Mouse (Mus musculus): ENCODE data around the gene Vps33b. TPM values are rescaled to one million over a fixed set of nuclear protein-coding genes. Genes with fewer than 3 reads are reported as not detected.

Vps33b gene
- polyA plus RNA-seq, 1 experiment: 24.0 TPM

GRCm38 (mm10) chr7:80276374-80276773 lies 6.9 kb downstream of the Vps33b start:
- no peaks in the 10 kb centered on the region for H3K4me1 ChIP-seq (ENCODE audit: control insufficient read depth, insufficient read depth, low read length)
- 81% methylated on average over 4 of the region's 4 CpGs for WGBS
- TF ChIP-seq CTCF (IDR thresholded peaks at IDR 0.05; ENCODE audit: control insufficient read depth, insufficient read depth, low read length) (no peak), POLR2A (IDR thresholded peaks at IDR 0.05; ENCODE audit: borderline replicate concordance, control insufficient read depth, low read depth, low read length) (no peak)
- no peak overlapping the region for H3K4me3 ChIP-seq (replicated peaks; ENCODE audit: control insufficient read depth, low read depth, low read length)
- no peak overlapping the region for H3K27ac ChIP-seq (ENCODE audit: control insufficient read depth, insufficient read depth, low read depth, low read length, poor library complexity)

GRCm38 (mm10) chr7:80280032-80280431 lies 10.6 kb downstream of the Vps33b start:
- Histone ChIP-seq H3K27ac (ENCODE audit: control insufficient read depth, insufficient read depth, low read depth, low read length, poor library complexity) (no peak overlapping the region), H3K4me1 (ENCODE audit: control insufficient read depth, insufficient read depth, low read length) (no peaks in the 10 kb centered on the region), H3K4me3 (replicated peaks; ENCODE audit: control insufficient read depth, low read depth, low read length) (no peak overlapping the region)
- 88% methylated on average over 10 of the region's 10 CpGs for WGBS
- TF ChIP-seq CTCF (IDR thresholded peaks at IDR 0.05; ENCODE audit: control insufficient read depth, insufficient read depth, low read length) (no peak), POLR2A (IDR thresholded peaks at IDR 0.05; ENCODE audit: borderline replicate concordance, control insufficient read depth, low read depth, low read length) (no peak)

GRCm38 (mm10) chr7:80280998-80281397 lies 11.5 kb downstream of the Vps33b start:
- Histone ChIP-seq H3K4me1 (ENCODE audit: control insufficient read depth, insufficient read depth, low read length) (no peaks in the 10 kb centered on the region), H3K27ac (ENCODE audit: control insufficient read depth, insufficient read depth, low read depth, low read length, poor library complexity) (no peak overlapping the region), H3K4me3 (replicated peaks; ENCODE audit: control insufficient read depth, low read depth, low read length) (no peak overlapping the region)
- TF ChIP-seq POLR2A (IDR thresholded peaks at IDR 0.05; ENCODE audit: borderline replicate concordance, control insufficient read depth, low read depth, low read length) (no peak), CTCF (IDR thresholded peaks at IDR 0.05; ENCODE audit: control insufficient read depth, insufficient read depth, low read length) (no peak)
- WGBS: 87% methylated on average over 2 of the region's 2 CpGs

- Histone ChIP-seq H3K27ac (ENCODE audit: control insufficient read depth, insufficient read depth, low read depth, low read length, poor library complexity) (no peak overlapping the region), H3K4me3 (replicated peaks; ENCODE audit: control insufficient read depth, low read depth, low read length) (no peak overlapping the region), H3K4me1 (ENCODE audit: control insufficient read depth, insufficient read depth, low read length) (no peaks in the 10 kb centered on the region)
- TF ChIP-seq CTCF (IDR thresholded peaks at IDR 0.05; ENCODE audit: control insufficient read depth, insufficient read depth, low read length) (no peak), POLR2A (IDR thresholded peaks at IDR 0.05; ENCODE audit: borderline replicate concordance, control insufficient read depth, low read depth, low read length) (no peak)
- WGBS: 75% methylated on average over 3 of the region's 3 CpGs
Observed at GRCm38 (mm10) chr7:80281646-80282045, 12.2 kb downstream of the Vps33b start.

- WGBS: 80% methylated on average over 3 of the region's 3 CpGs
- H3K4me1 ChIP-seq (ENCODE audit: control insufficient read depth, insufficient read depth, low read length): no peaks in the 10 kb centered on the region
- H3K4me3 ChIP-seq (replicated peaks; ENCODE audit: control insufficient read depth, low read depth, low read length): no peak overlapping the region
- H3K27ac ChIP-seq (ENCODE audit: control insufficient read depth, insufficient read depth, low read depth, low read length, poor library complexity): no peak overlapping the region
- no peak for TF ChIP-seq POLR2A (IDR thresholded peaks at IDR 0.05; ENCODE audit: borderline replicate concordance, control insufficient read depth, low read depth, low read length)
- no peak for TF ChIP-seq CTCF (IDR thresholded peaks at IDR 0.05; ENCODE audit: control insufficient read depth, insufficient read depth, low read length)
Observed at GRCm38 (mm10) chr7:80283226-80283918, 13.9 kb downstream of the Vps33b start.

- WGBS: 89% methylated on average over 5 of the region's 5 CpGs
- Histone ChIP-seq H3K4me3 (replicated peaks; ENCODE audit: control insufficient read depth, low read depth, low read length) (no peak overlapping the region), H3K27ac (ENCODE audit: control insufficient read depth, insufficient read depth, low read depth, low read length, poor library complexity) (no peak overlapping the region), H3K4me1 (ENCODE audit: control insufficient read depth, insufficient read depth, low read length) (no peaks in the 10 kb centered on the region)
- TF ChIP-seq CTCF (IDR thresholded peaks at IDR 0.05; ENCODE audit: control insufficient read depth, insufficient read depth, low read length): no peak
Observed at GRCm38 (mm10) chr7:80284391-80284790, 14.9 kb downstream of the Vps33b start.

- Histone ChIP-seq H3K27ac (ENCODE audit: control insufficient read depth, insufficient read depth, low read depth, low read length, poor library complexity) (no peak overlapping the region), H3K4me1 (ENCODE audit: control insufficient read depth, insufficient read depth, low read length) (no peaks in the 10 kb centered on the region), H3K4me3 (replicated peaks; ENCODE audit: control insufficient read depth, low read depth, low read length) (no peak overlapping the region)
- 84% methylated on average over 6 of the region's 6 CpGs for WGBS
- TF ChIP-seq POLR2A (IDR thresholded peaks at IDR 0.05; ENCODE audit: borderline replicate concordance, control insufficient read depth, low read depth, low read length) (no peak), CTCF (IDR thresholded peaks at IDR 0.05; ENCODE audit: control insufficient read depth, insufficient read depth, low read length) (no peak)
Observed at GRCm38 (mm10) chr7:80285725-80286124, 16.3 kb downstream of the Vps33b start.

GRCm38 (mm10) chr7:80287736-80288135 lies 18.3 kb downstream of the Vps33b start:
- Histone ChIP-seq H3K4me3 (replicated peaks; ENCODE audit: control insufficient read depth, low read depth, low read length) (no peak overlapping the region), H3K27ac (ENCODE audit: control insufficient read depth, insufficient read depth, low read depth, low read length, poor library complexity) (no peak overlapping the region), H3K4me1 (ENCODE audit: control insufficient read depth, insufficient read depth, low read length) (no peaks in the 10 kb centered on the region; the same call in 1 of the 2 replicates)
- 86% methylated on average over 10 of the region's 10 CpGs for WGBS
- TF ChIP-seq CTCF (IDR thresholded peaks at IDR 0.05; ENCODE audit: control insufficient read depth, insufficient read depth, low read length) (no peak), POLR2A (IDR thresholded peaks at IDR 0.05; ENCODE audit: borderline replicate concordance, control insufficient read depth, low read depth, low read length) (no peak)

All from bone marrow, adult 2 months (tissue).